Mouse (Mus musculus): ENCODE measurements around the gene Skap2.

The Skap2 gene

GRCm38 (mm10) chr6:52012409-52013244, at the start of gene Skap2:
Gene Skap2, minus strand, starts transcription at chr6:52012549.
- DNase-seq = peak; percentile 93

DNA sequence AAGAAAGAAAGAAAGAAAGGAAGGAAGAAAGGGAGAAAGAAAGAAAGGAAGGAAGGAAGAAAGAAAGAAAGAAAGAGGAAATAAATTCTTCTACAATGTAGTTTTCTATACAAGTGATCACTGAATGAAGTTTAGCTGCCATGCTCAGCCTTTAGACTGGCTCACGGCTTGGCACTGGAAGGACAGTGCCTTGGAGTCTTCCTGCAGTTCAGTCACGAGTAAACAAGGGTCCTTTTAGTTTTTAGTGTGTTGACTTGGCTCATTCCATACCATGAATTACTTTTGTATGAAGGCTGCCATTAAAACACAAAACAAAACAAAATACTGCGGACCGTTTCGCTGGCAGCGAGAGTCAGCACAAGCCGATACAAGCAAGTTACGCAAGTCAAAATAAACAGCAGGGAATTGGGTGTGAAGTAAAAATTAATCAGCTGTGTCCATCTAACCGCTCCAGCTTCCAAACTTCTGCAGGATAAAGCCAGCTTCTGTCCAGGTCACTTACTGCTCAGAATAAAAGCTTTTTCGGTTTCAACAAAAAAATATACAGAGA, 46.6 kb upstream of the Skap2 start:
- DNase-seq = no peak

GRCm38 (mm10) chr6:52058120-52058519, 45.8 kb upstream of the Skap2 start:
- no peak for DNase-seq

DNA sequence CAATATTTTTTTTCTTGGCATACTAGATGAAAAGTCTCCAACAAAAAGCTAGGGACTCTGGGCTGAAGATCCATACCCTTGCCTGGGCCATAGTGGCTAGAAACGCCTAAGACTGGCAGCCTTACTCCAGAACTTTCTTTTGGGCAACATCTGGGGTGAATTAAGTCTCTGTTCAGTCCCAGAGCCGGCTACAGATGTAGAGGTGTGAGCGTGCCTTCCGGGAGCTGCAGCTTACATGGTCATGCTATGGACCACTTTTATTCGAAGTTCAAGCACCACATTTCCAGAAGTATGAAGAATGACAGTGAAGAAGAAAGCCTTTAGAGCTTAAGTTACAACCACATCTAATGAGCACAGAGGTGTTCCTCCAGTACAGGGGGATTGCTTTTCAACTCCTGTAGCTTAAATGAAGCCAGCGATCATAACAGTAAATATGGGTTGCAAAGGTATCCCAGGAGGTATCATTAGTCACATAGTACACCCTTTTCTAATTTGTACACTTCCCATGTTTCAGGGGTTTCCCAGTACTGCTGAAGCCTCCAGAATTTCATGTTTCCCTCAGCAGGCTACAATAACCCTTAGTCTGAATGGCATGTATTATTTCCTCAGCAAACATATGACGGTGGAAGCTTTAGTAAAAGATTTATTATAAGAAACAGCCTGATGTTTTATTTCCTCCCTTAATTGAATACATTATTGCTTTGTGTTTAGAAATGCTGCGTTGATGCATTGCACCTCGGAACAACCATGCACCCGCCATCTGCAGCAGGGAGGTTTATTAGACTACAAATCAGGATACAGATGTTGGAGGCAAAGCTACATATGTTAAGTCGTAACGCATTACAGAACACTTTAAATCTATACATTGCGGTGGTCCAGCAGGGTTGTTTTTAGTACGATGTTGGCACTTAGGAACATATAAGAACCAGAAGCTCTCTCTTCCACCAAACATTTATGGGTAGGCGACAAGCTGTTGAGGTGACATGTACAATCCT, 41.5 kb upstream of the Skap2 start:
- DNase-seq = no peak

DNA sequence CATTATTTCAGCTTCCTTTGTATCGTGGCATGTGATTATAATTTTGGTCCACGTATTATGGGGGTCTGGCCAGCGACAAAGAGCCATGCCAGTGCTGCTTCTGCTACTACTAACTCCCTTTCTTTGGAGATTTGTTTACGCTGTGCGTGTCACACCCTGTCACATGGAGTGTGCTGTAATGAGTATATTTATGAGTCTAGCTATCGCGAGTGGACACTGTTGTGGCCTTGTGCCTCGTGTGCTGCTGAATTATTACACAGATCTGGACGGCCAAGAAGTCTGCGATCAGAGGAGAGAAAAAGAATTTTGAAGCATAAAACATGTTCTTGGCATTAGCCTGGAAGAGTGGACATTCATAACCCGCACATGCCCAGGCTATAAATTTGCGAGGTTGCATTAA, 37.7 kb upstream of the Skap2 start:
- no peak for DNase-seq

GRCm38 (mm10) chr6:52045517-52045916, 33.2 kb upstream of the Skap2 start:
- DNase-seq = no peak

DNA sequence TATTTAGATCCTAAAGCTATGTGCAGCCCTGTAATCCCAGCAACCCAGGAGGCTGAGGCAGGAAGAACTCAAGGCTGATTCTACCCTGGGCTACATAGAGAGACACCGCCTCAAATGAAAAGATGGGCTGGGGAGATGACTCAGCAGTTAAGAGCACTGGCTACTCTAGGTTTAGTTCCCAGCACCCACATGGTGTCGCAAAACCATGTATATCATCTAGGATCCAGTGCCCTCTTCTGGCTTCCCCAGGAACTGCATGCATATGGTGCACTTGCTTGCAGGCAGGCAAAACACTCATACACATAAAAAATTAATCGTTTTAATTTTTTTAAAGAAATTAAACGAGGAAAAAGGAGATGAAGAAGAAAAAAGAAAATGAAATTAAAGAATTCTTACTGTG, 23.7 kb upstream of the Skap2 start:
- no peak for DNase-seq

GRCm38 (mm10) chr6:52031181-52031580, 18.8 kb upstream of the Skap2 start:
- no peak for DNase-seq

GRCm38 (mm10) chr6:52028131-52028530, 15.8 kb upstream of the Skap2 start:
- DNase-seq = no peak

DNA sequence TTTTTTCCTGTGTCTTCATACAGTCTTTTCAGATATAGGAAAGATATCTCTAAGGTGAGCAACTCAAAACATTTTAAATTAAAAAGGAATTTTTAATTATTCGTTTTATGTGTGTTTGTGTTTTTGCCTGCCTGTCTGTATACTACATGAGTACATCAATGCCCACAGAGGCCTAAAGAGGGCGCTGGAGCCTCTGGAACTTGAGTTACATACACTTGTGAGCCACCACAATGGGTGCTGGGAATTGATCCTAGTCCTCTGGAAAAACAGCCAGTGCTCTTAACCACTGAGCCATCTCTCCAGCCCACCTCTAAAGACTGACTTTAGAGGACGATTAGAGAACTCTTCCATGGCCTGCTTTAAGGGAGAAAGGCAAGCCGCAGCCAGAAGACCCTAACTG, 14.8 kb upstream of the Skap2 start:
- DNase-seq = no peak

DNA sequence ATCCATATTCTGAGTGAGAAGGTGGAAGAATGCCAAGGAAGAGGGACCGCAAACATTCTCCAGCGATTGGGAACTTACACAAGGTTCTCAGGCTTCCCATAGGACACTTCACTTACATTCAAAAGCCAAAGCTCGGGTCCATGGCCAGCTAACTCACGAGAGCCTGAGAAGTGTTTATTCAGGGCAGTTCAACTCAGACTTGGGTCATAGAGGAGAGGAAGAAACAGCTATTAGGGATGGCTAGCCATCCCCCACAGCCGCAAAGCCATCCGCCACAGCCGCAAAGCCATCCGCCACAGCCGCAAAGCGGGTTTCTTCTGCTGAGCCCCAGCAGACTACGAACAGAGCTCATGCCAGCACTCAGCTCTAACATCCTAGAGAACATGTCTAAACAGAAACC, 13.9 kb upstream of the Skap2 start:
- no peak for DNase-seq

GRCm38 (mm10) chr6:52024730-52025129, 12.4 kb upstream of the Skap2 start:
- no peak for DNase-seq

DNA sequence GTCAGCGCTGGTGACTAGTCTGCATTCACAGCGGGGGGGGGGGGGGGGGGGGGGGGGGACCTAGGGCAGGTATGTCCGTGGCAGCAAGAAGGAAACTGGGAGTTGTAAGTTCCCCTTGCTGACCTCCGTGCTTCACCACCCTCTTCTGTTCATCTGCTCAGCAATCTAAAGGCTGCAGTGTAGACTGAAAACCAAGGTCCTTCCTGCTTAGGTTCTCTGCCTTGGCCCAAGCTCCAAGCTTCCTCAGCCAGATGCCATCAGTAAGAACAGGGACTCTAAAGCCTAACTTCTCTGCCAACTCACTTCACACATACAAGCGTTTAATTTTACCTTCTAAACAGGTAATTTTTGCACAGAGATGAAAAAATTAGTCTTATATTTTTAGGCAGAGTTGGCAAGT, 10.0 kb upstream of the Skap2 start:
- no peak for DNase-seq

DNA sequence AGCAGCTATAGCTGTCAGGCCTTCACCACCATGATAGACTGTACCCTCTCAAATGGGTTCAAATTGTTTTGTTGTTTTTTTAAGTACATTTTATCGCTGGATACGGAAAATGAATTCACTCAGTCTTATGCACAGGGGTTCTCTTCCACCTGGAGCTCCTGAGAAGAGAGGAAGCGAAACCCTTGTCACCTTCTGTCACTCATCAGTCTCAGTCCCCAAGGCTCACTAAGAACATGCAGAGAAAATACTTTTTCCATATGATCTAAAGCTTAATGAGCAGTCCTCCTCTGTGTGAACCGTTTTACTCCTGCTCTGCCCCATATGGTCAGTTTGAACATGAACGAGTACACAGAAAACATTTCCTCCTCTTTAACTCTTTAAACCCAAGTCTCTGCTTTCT, 7.9 kb upstream of the Skap2 start:
- DNase-seq = no peak

DNA sequence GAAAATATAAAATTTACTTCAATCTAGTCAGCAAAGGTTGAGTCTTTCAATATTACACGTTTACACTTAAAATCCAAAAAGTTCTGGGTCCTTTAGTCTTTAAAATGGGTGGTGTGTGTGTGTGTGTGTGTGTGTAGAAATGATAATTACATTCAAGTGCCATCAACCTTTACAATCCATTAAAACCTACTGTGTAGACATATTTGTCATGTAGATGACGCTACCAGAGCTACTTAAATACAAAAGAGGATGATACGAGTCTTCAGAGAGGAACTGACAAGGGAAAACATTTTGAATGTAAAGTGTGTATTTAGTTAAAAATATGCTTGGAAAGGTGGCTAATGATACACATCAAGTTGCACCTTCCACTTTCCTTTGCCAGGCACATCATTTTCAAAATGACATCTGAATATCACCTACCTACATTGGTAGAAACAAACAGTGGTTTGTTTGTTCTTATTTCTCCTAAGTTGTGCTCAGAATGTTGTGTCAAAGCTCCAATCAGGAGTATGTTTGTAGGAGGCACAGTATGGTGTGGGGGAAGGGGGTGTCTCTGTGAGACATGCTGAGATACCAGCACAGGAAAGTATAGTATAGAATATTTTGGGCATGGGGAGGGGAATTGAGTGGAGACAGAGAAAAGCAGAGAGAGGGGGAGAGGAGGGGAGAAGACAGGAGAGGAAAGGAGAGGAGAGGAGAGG, 1.0 kb upstream of the Skap2 start:
- no peak for DNase-seq

DNA sequence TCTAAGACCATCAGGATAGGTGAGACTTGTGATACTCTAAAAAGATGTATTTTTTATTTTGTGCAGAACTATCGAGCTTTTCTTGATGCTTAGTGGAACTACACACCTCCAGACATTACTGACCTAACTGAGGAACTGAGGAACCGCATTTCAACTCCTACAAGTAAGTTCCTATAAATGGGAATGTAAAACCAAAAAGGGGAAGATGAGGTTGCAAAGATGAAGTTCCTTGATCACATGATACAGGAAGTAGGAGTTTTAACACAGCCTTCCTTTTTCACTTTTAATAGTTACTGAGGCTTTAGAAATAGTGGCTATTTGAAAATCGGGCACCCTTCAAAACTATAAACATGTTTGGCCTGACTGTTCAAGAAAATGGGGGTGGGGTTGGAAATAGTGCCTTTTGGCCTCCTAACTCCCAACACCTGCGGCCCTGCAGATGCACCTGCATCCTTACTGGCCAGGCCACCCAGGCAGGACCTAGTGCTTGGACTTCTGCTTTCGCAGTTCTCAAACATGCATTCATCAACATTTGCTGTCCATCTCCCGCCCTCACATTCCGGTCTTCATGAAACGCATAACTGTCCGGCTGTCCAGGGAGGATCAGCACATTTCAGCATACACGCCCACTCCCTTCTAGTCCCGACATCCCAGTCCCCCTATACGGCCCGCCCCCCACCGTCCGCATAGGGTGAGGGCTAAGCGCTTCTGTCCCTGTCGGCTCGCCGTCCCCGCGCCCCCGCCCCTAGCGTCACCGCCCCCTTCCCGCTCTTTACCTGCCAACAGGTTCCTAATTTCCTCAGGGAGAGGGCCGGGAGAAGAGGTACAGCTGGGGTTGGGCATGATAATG, 565 bp downstream of the Skap2 start:
- DNase-seq = no peak

DNA sequence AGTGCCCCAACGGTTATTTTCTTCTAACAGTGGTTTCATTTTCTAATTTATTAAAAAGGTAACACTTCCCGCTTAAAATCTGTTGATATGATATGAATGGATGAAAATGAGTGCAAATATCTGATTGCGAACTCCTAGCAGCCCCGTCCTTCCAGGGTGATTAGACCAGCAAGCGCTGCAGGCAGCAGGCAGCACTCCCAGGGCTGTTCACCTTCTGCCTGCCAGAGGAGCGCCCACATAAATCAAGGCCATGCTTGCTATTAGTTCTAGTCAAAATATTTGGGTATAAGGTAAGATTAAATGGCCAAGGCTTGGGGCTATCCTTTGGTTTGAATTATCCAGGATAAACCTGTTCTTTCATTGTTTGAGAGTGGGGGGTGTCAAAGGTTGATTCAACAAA, 3.0 kb downstream of the Skap2 start:
- no peak for DNase-seq

- DNase-seq = no peak
Measured at GRCm38 (mm10) chr6:52008757-52009156, 3.6 kb downstream of the Skap2 start.

DNA sequence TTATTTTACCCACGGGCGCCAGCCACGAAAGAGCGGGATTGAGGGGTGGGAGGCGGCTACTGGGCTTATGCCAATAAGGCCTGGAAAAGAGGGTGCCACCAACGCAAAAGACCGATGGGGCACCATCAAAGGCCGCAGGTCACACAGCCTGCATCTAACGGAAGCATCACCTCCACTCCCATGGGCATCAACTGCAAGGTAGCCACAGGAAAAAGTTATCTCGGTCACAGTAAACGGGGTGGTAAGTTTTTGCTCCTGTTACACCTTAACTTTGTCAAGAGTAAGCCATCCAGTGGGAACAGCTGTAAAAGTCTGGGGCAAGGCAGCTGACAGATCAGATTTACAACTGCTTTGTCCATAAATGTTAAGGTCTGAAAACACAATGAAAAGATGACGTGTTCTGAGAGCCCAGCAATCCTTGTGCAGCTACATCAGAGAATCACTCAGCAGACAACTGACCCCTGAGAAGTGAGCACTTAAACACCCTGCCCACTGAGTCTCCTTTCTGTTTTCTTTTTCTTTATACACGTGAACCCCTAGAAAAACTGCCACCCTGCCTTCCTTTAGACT, 5.6 kb downstream of the Skap2 start:
- DNase-seq = no peak

GRCm38 (mm10) chr6:52005963-52006648, 6.2 kb downstream of the Skap2 start:
- DNase-seq = no peak

DNA sequence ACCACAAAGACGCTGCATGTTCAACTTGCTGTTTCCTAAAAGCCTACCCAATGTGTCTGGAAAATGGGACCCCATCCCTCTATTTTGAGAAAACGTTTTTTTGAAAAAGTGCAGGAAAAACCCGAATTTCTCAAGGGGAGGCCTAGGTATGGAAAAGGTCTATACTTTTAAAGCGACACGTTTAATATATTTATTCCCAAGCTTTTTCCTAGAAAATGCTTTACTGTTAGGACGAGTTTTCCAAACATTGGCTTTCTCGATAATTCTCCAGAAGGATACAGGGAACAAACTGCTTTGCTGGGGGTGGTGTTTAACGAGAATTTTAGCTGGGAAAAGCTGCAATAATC, 6.8 kb downstream of the Skap2 start:
- no peak for DNase-seq

Data from cerebellum, adult 11 months (tissue).